Mouse (Mus musculus) left cerebral cortex, adult 18-20 months (tissue): Measurements from ENCODE around the gene Dars2. TPM values are rescaled to one million over a fixed set of nuclear protein-coding genes. Genes with fewer than 3 reads are reported as not detected.
A peak's percentile ranks its signal among the peaks of the same experiment; 100 is the strongest.
"Not testable (repeated sequence)": the region's sequence is repeated elsewhere in the genome, so short reads cannot be mapped to it uniquely, and the experiment has no call there.

Experiments
- DNase-seq, 2 experiments: peaks; one replicate each; pipeline ENCODE4 v3.0.0; 2021 to 2022; ENCODE audit warnings: low spot score in 2 of 2, mixed read lengths in 1 of 2
- total RNA-seq, 2 experiments: library from RNA; stranded (reverse); gene quantifications; 2 replicates each; pipeline ENCODE4 v1.2.3; 2021

The Dars2 gene
- total RNA-seq, 2 experiments from 2014 or later = 20.0 to 20.4 TPM

DNA sequence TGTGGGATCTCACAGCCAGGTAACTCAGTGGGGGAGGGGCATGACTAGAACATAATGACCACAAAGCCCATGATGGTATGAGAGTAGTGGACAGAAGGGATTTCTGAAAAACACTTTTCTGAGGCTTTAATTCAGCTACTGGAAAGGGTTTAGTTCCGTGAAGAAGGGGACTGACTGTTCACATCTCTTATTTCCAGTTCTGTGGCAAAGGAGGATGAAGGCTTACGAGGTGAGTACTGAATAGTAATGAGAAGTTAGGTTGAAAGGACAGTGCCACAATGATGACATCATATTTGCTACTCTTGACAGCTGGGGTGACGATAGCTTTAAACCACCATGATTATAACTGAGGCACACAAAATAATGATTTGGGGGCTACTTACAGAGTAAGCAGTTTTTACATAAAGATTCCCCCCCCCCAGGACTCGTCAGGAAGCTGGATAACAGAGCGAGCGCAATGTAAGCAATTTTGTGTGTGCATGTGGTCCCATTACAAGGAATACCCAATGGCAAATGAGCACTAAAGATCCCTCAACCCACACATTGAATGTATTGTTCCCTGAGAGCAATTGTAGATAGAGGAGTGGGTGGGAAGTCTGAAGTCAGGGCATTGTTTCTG, 34.6 kb downstream of the Dars2 start:
- no peak for DNase-seq

DNA sequence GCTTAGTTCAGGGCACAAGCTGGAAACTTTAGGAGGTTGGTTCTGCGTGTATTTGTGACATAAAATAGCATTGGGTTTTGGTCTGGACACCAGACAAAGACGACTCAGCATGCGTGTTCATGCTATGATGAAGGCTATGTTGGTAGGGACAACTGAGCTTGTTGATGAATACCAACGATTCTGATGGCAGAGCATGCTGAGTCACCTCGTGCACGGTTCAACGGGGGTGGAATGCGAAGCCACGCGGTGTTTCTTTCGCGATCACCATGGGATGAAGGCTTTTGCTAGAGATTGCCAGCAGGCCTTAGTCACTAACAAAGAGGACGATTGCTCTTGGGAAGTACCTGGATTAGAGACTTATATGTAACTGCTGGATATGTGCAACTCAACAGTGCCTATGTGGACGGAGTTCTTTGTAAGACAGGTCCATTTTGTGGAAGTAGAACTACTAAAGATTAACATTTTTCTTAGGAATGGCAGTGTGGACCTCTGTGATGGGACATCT, 35.1 kb downstream of the Dars2 start:
- DNase-seq = peak; percentile 48 to 49

- DNase-seq = peak; percentile 97
Observed at GRCm38 (mm10) chr1:161034435-161035280, 35.8 kb downstream of the Dars2 start, which contains the start of gene Zbtb37. TSS of gene Zbtb37 (minus strand) at chr1:161034849.

- no peak for DNase-seq
Observed at GRCm38 (mm10) chr1:161033856-161034434, 36.5 kb downstream of the Dars2 start.

DNA sequence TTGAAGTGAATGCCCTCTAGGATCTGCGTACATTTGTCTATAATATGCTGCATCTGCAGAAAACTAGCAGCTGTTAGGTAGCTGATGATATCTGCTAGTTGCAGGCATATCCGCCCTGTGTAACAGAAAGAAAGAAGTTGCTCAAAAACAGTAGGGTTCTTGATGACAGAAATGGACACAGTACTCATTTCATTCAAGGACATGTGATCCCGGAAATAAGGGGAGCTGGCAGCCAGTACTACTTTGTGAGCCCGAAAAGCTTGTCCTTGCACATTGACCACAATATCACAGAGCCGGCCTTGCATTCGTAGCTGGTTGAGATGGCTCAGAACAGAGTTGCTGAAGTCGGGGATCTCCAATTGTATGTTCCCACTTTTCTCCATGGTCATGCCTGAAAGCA, 38.1 kb downstream of the Dars2 start:
- no peak for DNase-seq

DNA sequence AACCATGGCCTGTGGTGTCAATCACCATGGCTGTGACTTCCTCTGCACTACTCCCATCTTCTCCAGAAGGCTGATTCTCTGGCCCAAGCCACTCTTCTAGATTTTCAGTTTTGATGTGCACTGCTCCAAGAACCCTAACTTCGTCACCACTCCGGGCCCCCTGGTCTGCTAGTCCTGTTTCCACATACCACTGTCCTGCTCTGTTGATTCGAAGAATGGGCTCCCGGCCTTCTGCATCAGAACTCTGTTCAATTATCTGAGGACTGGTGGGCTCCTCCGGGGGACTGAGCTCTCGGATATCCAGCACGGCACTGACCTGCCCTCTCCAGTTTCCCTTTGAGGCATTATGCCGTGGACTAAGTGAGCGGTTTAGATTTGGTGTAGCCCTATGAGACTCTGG, 38.6 kb downstream of the Dars2 start:
- no peak for DNase-seq

GRCm38 (mm10) chr1:161030058-161030457, 40.4 kb downstream of the Dars2 start:
- DNase-seq = no peak

GRCm38 (mm10) chr1:161028427-161028826, 42.0 kb downstream of the Dars2 start:
- not testable (repeated sequence) for DNase-seq

DNA sequence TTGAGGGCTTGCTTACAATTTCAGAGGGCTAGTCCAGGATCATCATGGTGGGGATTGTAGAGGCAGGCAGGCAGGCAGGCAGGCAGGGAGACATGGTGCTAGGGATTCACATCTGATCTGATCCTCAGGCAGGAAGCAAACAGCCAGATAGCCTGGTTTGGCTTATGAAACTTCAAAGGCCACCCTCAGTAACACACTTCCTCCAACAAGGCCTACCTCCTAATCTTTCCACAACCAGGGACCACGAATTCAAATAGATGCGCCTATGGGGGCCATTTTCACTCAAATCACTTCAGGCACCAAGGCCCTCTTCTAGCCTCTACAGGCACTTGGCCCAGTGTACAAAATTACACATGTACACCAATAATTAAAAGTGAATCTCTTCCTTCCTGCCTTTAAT, 43.3 kb downstream of the Dars2 start:
- no peak for DNase-seq

DNA sequence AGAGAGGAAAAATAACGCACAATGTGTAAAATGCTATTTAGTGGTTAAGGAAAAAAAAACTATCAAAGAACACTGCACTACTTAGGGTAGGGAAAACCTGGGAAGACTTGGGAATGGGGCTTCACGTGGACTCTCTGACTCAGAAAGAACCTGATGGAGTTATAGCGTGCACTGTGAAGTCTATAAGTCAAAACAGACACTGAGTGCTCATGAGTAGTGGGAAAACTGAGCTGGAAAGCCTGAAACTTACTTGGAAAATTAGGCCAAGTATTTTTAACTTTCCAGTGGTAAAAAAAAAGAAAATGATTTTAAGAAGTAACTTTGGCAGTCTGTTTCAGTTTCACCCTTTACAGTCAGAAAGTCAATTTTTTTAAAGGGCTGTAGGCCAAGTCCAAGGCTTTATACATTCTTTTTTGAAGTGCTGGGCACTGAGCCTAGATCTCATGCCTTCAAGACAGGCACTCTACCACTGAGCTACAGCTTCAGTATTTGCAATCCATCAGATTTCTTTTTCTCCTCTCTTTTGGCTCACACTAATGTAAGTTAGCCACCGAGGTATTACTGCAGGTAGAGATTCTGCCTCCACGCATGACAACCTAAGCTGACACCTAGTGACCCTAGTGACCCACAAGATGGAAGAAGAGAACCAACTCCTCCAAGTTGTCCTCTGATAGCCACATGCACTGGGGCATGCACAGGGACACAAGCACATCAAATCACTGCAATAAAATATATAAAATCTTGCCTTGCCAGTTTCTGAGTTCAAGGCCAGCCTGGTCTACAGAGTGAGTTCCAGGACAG, 44.8 kb downstream of the Dars2 start:
- DNase-seq = no peak

DNA sequence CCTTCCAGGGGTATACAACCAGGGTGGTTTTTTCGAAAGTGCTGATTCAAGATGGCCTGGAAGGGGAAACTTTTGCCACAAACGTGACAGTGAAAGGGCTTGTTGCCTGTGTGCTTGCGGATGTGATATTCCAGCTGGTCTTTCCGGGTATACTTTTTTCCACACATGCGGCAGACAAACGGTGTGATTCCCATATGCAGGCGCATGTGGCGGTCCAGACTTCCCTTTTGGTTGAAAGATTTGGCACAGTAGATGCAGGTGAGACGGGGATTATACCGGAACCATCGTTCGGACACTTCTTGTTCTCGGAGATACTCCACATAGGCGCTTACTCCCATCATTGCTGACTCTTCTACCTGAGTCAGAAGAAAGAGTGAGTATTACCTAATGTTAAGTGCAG, 50.4 kb downstream of the Dars2 start:
- no peak for DNase-seq

- DNase-seq = no peak
Observed at GRCm38 (mm10) chr1:161016378-161016777, 54.1 kb downstream of the Dars2 start.

DNA sequence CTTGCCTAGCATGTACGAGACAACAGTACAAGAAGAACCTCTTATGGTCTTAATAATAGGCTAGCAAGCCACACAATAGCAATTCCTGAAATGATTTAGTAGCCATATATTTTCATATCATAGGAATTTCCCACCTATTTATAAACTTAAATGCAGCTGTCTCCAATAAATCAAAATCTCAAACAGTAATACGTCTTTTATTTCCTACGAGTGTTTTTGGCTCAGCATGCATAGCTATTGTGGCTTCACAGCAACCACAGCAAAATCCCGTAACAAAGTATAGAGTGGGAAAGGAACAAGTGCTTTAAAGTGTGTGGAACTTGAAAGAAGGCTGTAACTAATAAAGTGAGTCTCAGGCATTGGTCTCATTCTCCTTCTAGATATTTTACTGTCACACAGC, 60.0 kb downstream of the Dars2 start:
- DNase-seq = no peak

- DNase-seq = no peak
Observed at GRCm38 (mm10) chr1:161008038-161008437, 62.4 kb downstream of the Dars2 start.

- no peak for DNase-seq
Observed at GRCm38 (mm10) chr1:161006471-161006870, 64.0 kb downstream of the Dars2 start.

GRCm38 (mm10) chr1:161005526-161005925, 64.9 kb downstream of the Dars2 start:
- no peak for DNase-seq

- DNase-seq = no peak
Observed at GRCm38 (mm10) chr1:161004942-161005341, 65.5 kb downstream of the Dars2 start.

- no peak for DNase-seq
Observed at GRCm38 (mm10) chr1:160993851-160994250, 76.6 kb downstream of the Dars2 start.
